In the genomic region with DNA sequence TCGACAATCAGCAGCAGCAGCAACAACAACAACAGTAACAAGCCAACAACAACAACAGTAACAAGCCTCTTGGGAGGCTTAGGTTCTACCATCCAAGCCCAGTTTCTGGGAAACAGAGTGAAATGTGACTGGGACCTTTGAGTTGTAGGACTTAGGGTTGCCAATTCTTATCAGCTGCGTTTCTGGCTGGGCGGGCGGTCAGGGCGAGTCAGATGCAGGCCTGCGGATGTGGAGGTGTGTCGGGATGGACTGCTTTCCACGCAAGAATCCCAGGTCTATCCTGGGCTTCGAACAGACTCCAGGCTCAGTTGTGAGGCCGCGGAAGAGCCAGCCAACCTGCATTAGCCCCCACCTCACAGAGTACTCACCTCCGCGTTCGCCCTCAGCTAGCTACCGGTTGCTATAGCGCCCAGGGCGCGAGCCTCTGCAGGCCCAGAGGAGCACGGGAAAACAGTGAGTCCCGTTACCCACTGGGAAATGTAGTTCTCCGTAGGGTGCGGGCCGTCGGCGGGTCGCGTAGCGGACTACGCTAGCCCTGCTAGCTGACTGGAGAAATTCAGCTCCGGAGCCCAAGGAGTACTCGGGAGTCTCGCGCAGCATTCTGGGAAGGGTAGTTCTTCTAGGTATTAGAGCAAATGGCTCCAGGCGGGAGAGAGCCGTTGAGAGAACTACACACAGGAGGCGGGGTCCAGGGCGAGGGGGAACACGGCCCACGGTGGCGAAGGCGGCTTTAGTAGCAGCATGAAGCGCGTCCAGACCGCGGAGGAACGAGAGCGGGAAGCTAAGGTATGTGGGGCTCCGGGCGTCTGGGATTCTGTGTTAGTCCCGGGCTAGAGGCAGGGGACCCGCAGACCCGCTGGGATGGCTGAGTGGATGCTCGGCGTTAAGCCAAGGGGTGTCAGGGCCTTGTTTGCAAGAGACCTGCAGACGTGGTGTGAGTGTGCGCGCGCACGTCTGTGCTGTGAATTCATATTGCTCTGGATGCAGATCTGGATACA, we compare ENCODE assay signal across 8 mouse cellular contexts. TPM values are rescaled to one million over a fixed set of nuclear protein-coding genes. Genes with fewer than 3 reads are reported as not detected.
DNase-seq lines count a peak whose midpoint lies in the region; ATAC-seq and TF ChIP-seq lines count a peak whose summit lies in the region.

Gene Rpgrip1l, minus strand, starts transcription at position 428 of the 998 bp plus-strand sequence.
Gene Fto, plus strand, starts transcription at position 691 of the 998 bp plus-strand sequence.

- peak; percentile 68; the same call in 1 of the 2 replicates for TF ChIP-seq POLR2A in lung, adult 2 months (IDR thresholded peaks at IDR 0.05; ENCODE audit: borderline replicate concordance, extremely low read depth, low read depth, low read length)

- no peaks in the 10 kb centered on the region for H3K4me1 ChIP-seq in ES-E14 (ENCODE audit: control insufficient read depth in 2 of 2, insufficient read depth in 2 of 2, low read length in 2 of 2, poor library complexity in 1 of 2)
- peaks cover 25% of the 10 kb centered on the region for H3K4me1 ChIP-seq in forebrain, embryonic 15.5 days
- no peaks in the 10 kb centered on the region; the same call in 1 of the 2 replicates for H3K4me1 ChIP-seq in lung, adult 2 months (ENCODE audit: control insufficient read depth, insufficient read depth, low read length)

- no peaks in the 10 kb centered on the region for H3K36me3 ChIP-seq in ES-E14 (ENCODE audit: control insufficient read depth, insufficient read depth, low read length, poor library complexity, severe bottlenecking)
- H3K36me3 ChIP-seq in forebrain, embryonic 15.5 days, result no peaks in the 10 kb centered on the region

- TF ChIP-seq CTCF in lung, adult 2 months (IDR thresholded peaks at IDR 0.05; ENCODE audit: insufficient read depth, low read length), result no peak

- in situ Hi-C loops in ES-E14 (cut with MboI; ENCODE audit: low sequenced_read_pairs in 2 of 2, unreplicated experiment in 2 of 2), result no loop called here

- H3K27ac ChIP-seq in ES-E14 (ENCODE audit: insufficient read depth, low read depth, low read length, poor library complexity, severe bottlenecking), result no peak within 1 kb of the TSS
- peak within 1 kb of the TSS; percentile 82 for H3K27ac ChIP-seq in forebrain, embryonic 15.5 days (replicated peaks)

- no peaks in the 10 kb centered on the region for H3K9me3 ChIP-seq in ES-E14 (ENCODE audit: control insufficient read depth, insufficient read depth, low read depth, low read length)
- H3K9me3 ChIP-seq in forebrain, embryonic 15.5 days, result no peaks in the 10 kb centered on the region

- DNase-seq in ES-E14 (ENCODE audit: low read depth, low spot score), result peak; percentile 99
- DNase-seq in cerebellum, adult 11-12 months, result peak; percentile 98
- DNase-seq in heart, postnatal 25 days (ENCODE audit: low spot score), result peak; percentile 95
- DNase-seq in layer of hippocampus, adult 18-20 months (ENCODE audit: low spot score in 2 of 2), result peak; percentile 99 to 100
- DNase-seq in lung, adult 2 months, result peak; percentile 90
- peak; percentile 94 to 97 for DNase-seq in thymus, adult 18-20 months

- H3K9ac ChIP-seq in ES-E14 (ENCODE audit: insufficient read depth, low read depth, low read length, poor library complexity, severe bottlenecking), result peak within 1 kb of the TSS; percentile 88
- H3K9ac ChIP-seq in forebrain, embryonic 15.5 days (replicated peaks), result peak within 1 kb of the TSS; percentile 89

- H3K27me3 ChIP-seq in forebrain, embryonic 15.5 days, result no peaks in the 10 kb centered on the region

- under 1% methylated on average over 59 of the region's 59 CpGs for WGBS in forebrain, embryonic 15.5 days
- WGBS in lung, adult 2 months, result under 1% methylated on average over 59 of the region's 59 CpGs

- peak within 1 kb of the TSS; percentile 80 to 86 for H3K4me3 ChIP-seq in ES-E14 (ENCODE audit: insufficient read depth in 1 of 2, low read depth in 1 of 2, low read length in 2 of 2, poor library complexity in 1 of 2, severe bottlenecking in 1 of 2)
- H3K4me3 ChIP-seq in forebrain, embryonic 15.5 days, result peak within 1 kb of the TSS; percentile 77
- peak within 1 kb of the TSS; percentile 87 for H3K4me3 ChIP-seq in lung, adult 2 months (replicated peaks; ENCODE audit: extremely low read depth, low read depth, low read length)

- ATAC-seq in forebrain, embryonic 15.5 days (replicated peaks), result peak; percentile 100
- peak; percentile 98 for ATAC-seq in neutrophil, adult 5-6 weeks (ENCODE audit: extremely low read depth, insufficient number of reproducible peaks, low FRiP score, poor library complexity, severe bottlenecking)

- H3K4me2 ChIP-seq in forebrain, embryonic 15.5 days (replicated peaks), result peak within 1 kb of the TSS; percentile 73

- intact Hi-C loops in heart, postnatal 25 days (cut with DNase I), result no loop called here

TF ChIP-seq in ES-E14, 5 proteins besides CTCF, POLR2A, EP300 and RAD21:
- TF ChIP-seq HCFC1 (IDR thresholded peaks at IDR 0.05; ENCODE audit: borderline replicate concordance, insufficient read depth, low read length) (peak; percentile 98), CHD2 (IDR thresholded peaks at IDR 0.05; ENCODE audit: low read depth, low read length) (no peak), ZC3H11A (IDR thresholded peaks at IDR 0.05; ENCODE audit: borderline replicate concordance, low read depth, low read length) (no peak)

RNA-seq across cellular contexts. Expression of gene Rpgrip1l, which starts in this region (rescaled TPM):
- 2.7 and 4.4 TPM in 2 replicates for total RNA-seq in ES-E14 (2012; rRNA removed)
- polyA plus RNA-seq in forebrain, embryonic 15.5 days (2015; fragmentation: Nextera tagmentation; extraction: Ambion mirVana), result 13.6 and 14.0 TPM in 2 replicates
- 1 to 10 TPM; 3.8 to 5.1 TPM for total RNA-seq in heart, postnatal 25 days (2021)
- total RNA-seq in layer of hippocampus, adult 18-20 months (2021), result 10 to 100 TPM; 23.9 to 26.6 TPM
- polyA plus RNA-seq in lung, adult 2 months (2012; rRNA removed), result 1.6 and 3.6 TPM in 2 replicates
- total RNA-seq in neutrophil, adult 5-6 weeks (2017), result 4.9 and 5.6 TPM in 2 replicates

RNA-seq across cellular contexts. Expression of gene Fto, which starts in this region (rescaled TPM):
- 16.8 and 21.8 TPM in 2 replicates for total RNA-seq in ES-E14 (2012; rRNA removed)
- polyA plus RNA-seq in forebrain, embryonic 15.5 days (2015; fragmentation: Nextera tagmentation; extraction: Ambion mirVana), result 111 and 114 TPM in 2 replicates
- total RNA-seq in heart, postnatal 25 days (2021), result 10 to 100 TPM; 65.9 to 67.1 TPM
- 100 to 1,000 TPM; 149 to 152 TPM for total RNA-seq in layer of hippocampus, adult 18-20 months (2021)
- polyA plus RNA-seq in lung, adult 2 months (2012; rRNA removed), result 25.6 and 39.7 TPM in 2 replicates
- total RNA-seq in neutrophil, adult 5-6 weeks (2017), result 30.3 and 33.1 TPM in 2 replicates
